Mouse (Mus musculus) heart, embryonic 15.5 days (tissue): ENCODE measurements around the gene Inf2. TPM values are rescaled to one million over a fixed set of nuclear protein-coding genes. Genes with fewer than 3 reads are reported as not detected.

Experiments
- ATAC-seq: fragments of 200-750 bp; cut with Nextera tagmentation; replicated peaks from 2 replicates; pipeline ENCODE4 v1.8.0; 2017; ENCODE audit warnings: low read depth, moderate TSS enrichment; ENCODE audit not compliant: insufficient number of reproducible peaks, insufficient read depth, low FRiP score
- H3K27ac ChIP-seq: fragments of 300-500 bp; sonication (generic); 2 replicates; pipeline ENCODE4 v1.5.1; 2015; ENCODE audit warnings: mild to moderate bottlenecking, inconsistent platforms
- H3K27me3 ChIP-seq: fragments of 300-500 bp; sonication (generic); 2 replicates; pipeline ENCODE4 v1.6.1; 2015; ENCODE audit warnings: inconsistent platforms
- H3K36me3 ChIP-seq: fragments of 300-500 bp; sonication (generic); 2 replicates; pipeline ENCODE4 v1.6.1; 2015; ENCODE audit warnings: mild to moderate bottlenecking, inconsistent platforms
- H3K4me1 ChIP-seq: fragments of 300-500 bp; sonication (generic); replicated peaks from 2 replicates; pipeline ENCODE4 v1.6.1; 2015; ENCODE audit warnings: inconsistent platforms
- H3K4me2 ChIP-seq: fragments of 300-500 bp; sonication (generic); 2 replicates; pipeline ENCODE4 v1.6.1; 2015; ENCODE audit warnings: inconsistent platforms, mild to moderate bottlenecking, moderate library complexity
- H3K4me3 ChIP-seq: fragments of 300-500 bp; sonication (generic); 2 replicates; pipeline ENCODE4 v1.5.1; 2015; ENCODE audit warnings: mild to moderate bottlenecking, inconsistent platforms
- H3K9ac ChIP-seq: fragments of 300-500 bp; sonication (generic); 2 replicates; pipeline ENCODE4 v1.6.1; 2015; ENCODE audit warnings: mild to moderate bottlenecking, inconsistent platforms
- H3K9me3 ChIP-seq: fragments of 300-500 bp; sonication (generic); replicated peaks from 2 replicates; pipeline ENCODE4 v1.6.1; 2016; ENCODE audit warnings: inconsistent platforms
- WGBS: fragments of 180-500 bp; shearing (Covaris S2); methylation state at CpG from one replicate; pipeline ENCODE4 v1.1.7; 2015; ENCODE audit warnings: mixed read lengths; 5-methylcytosine and 5-hydroxymethylcytosine counted together
- polyA plus RNA-seq: library from polyadenylated mRNA; unstranded; fragments of >200 nt; fragmentation: Nextera tagmentation; extraction: Ambion mirVana; gene quantifications from 2 replicates; pipeline ENCODE4 v1.2.1, GENCODE M21; 2015

Gene Inf2
- polyA plus RNA-seq, 1 experiment from 2014 or later = 3.1 TPM

- Histone ChIP-seq H3K27ac (no peak overlapping the region), H3K4me1 (peaks cover 42% of the 10 kb centered on the region), H3K9ac (no peak overlapping the region), H3K4me2 (peak overlapping the region; percentile 99), H3K4me3 (no peak overlapping the region), H3K9me3 (no peaks in the 10 kb centered on the region), H3K27me3 (peaks cover 19% of the 10 kb centered on the region), H3K36me3 (no peaks in the 10 kb centered on the region)
- WGBS = 64% methylated on average over 14 of the region's 14 CpGs
- no peak for ATAC-seq
Measured at GRCm38 (mm10) chr12:112587125-112588124, 1.2 kb upstream of the Inf2 start.

- Histone ChIP-seq H3K9me3 (no peaks in the 10 kb centered on the region), H3K4me2 (peak overlapping the region; percentile 99), H3K4me3 (peak overlapping the region; percentile 72), H3K27me3 (peaks cover 21% of the 10 kb centered on the region; the same call in 1 of the 2 replicates), H3K4me1 (peaks cover 64% of the 10 kb centered on the region), H3K27ac (no peak overlapping the region), H3K9ac (peak overlapping the region; percentile 69), H3K36me3 (no peaks in the 10 kb centered on the region)
- no peak for ATAC-seq
- 57% methylated on average over 8 of the region's 8 CpGs for WGBS
Measured at GRCm38 (mm10) chr12:112589491-112590191, 1.1 kb downstream of the Inf2 start.

- H3K4me2 ChIP-seq = no peak overlapping the region
Measured at GRCm38 (mm10) chr12:112590566-112591239, 2.1 kb downstream of the Inf2 start.

GRCm38 (mm10) chr12:112591240-112591639 lies 2.7 kb downstream of the Inf2 start:
- Histone ChIP-seq H3K36me3 (no peaks in the 10 kb centered on the region), H3K27me3 (peaks cover 18% of the 10 kb centered on the region; the same call in 1 of the 2 replicates), H3K4me1 (peaks cover 80% of the 10 kb centered on the region), H3K4me2 (no peak overlapping the region), H3K9ac (no peak overlapping the region), H3K9me3 (no peaks in the 10 kb centered on the region), H3K4me3 (no peak overlapping the region), H3K27ac (no peak overlapping the region)
- WGBS = 90% methylated on average over 5 of the region's 5 CpGs
- ATAC-seq = no peak

More at GRCm38 (mm10) chr12:112590566-112591239, 2.1 kb downstream of the Inf2 start:
- 60% methylated on average over 8 of the region's 8 CpGs for WGBS
- ATAC-seq = no peak
- no peaks in the 10 kb centered on the region for H3K36me3 ChIP-seq
- no peaks in the 10 kb centered on the region for H3K9me3 ChIP-seq
- H3K4me1 ChIP-seq = peaks cover 74% of the 10 kb centered on the region
- H3K4me3 ChIP-seq = no peak overlapping the region
- no peak overlapping the region for H3K9ac ChIP-seq
- no peak overlapping the region for H3K27ac ChIP-seq
- H3K27me3 ChIP-seq = peaks cover 21% of the 10 kb centered on the region; the same call in 1 of the 2 replicates

- no peak for ATAC-seq
- Histone ChIP-seq H3K4me2 (no peak overlapping the region), H3K9me3 (no peaks in the 10 kb centered on the region), H3K27ac (no peak overlapping the region), H3K4me1 (peaks cover 83% of the 10 kb centered on the region), H3K9ac (no peak overlapping the region), H3K27me3 (peaks cover 14% of the 10 kb centered on the region; the same call in 1 of the 2 replicates), H3K36me3 (no peaks in the 10 kb centered on the region), H3K4me3 (no peak overlapping the region)
- WGBS = 73% methylated on average over 3 of the region's 3 CpGs
Measured at GRCm38 (mm10) chr12:112591730-112592129, 3.1 kb downstream of the Inf2 start.

- Histone ChIP-seq H3K9me3 (no peaks in the 10 kb centered on the region), H3K4me2 (no peak overlapping the region), H3K4me1 (peaks cover 71% of the 10 kb centered on the region), H3K27ac (no peak overlapping the region), H3K27me3 (peaks cover 12% of the 10 kb centered on the region; the same call in 1 of the 2 replicates), H3K4me3 (no peak overlapping the region), H3K9ac (no peak overlapping the region), H3K36me3 (no peaks in the 10 kb centered on the region)
- no peak for ATAC-seq
- WGBS = 73% methylated on average over 21 of the region's 21 CpGs
Measured at GRCm38 (mm10) chr12:112592985-112593734, 4.6 kb downstream of the Inf2 start.

- no peak overlapping the region for H3K9ac ChIP-seq
Measured at GRCm38 (mm10) chr12:112593951-112594915, 5.6 kb downstream of the Inf2 start.

GRCm38 (mm10) chr12:112594989-112595388 lies 6.4 kb downstream of the Inf2 start:
- H3K27me3 ChIP-seq = peaks cover 12% of the 10 kb centered on the region; the same call in 1 of the 2 replicates
- H3K9ac ChIP-seq = 0 out of 2 replicates have a peak overlapping the region, but pooled peaks have one; percentile 14
- peaks cover 61% of the 10 kb centered on the region for H3K4me1 ChIP-seq
- no peak overlapping the region for H3K4me2 ChIP-seq
- no peaks in the 10 kb centered on the region for H3K36me3 ChIP-seq
- ATAC-seq = no peak
- H3K4me3 ChIP-seq = no peak overlapping the region
- peak overlapping the region; percentile 74 for H3K27ac ChIP-seq
- 16% methylated on average over 4 of the region's 4 CpGs for WGBS
- no peaks in the 10 kb centered on the region for H3K9me3 ChIP-seq

More at GRCm38 (mm10) chr12:112593951-112594915, 5.6 kb downstream of the Inf2 start:
- no peak overlapping the region for H3K4me3 ChIP-seq
- H3K27me3 ChIP-seq = peaks cover 12% of the 10 kb centered on the region; the same call in 1 of the 2 replicates
- WGBS = 51% methylated on average over 16 of the region's 16 CpGs
- no peak overlapping the region for H3K4me2 ChIP-seq
- no peaks in the 10 kb centered on the region for H3K9me3 ChIP-seq
- H3K36me3 ChIP-seq = no peaks in the 10 kb centered on the region
- H3K27ac ChIP-seq = peak overlapping the region; percentile 74
- ATAC-seq = no peak
- H3K4me1 ChIP-seq = peaks cover 68% of the 10 kb centered on the region

GRCm38 (mm10) chr12:112595626-112596025 lies 7.0 kb downstream of the Inf2 start:
- ATAC-seq = no peak
- peak overlapping the region; percentile 74 for H3K27ac ChIP-seq
- H3K9ac ChIP-seq = no peak overlapping the region
- no peak overlapping the region for H3K4me3 ChIP-seq
- H3K9me3 ChIP-seq = no peaks in the 10 kb centered on the region
- peaks cover 12% of the 10 kb centered on the region; the same call in 1 of the 2 replicates for H3K27me3 ChIP-seq
- no peaks in the 10 kb centered on the region for H3K36me3 ChIP-seq
- no peak overlapping the region for H3K4me2 ChIP-seq
- WGBS = 47% methylated on average over 4 of the region's 4 CpGs
- peaks cover 54% of the 10 kb centered on the region for H3K4me1 ChIP-seq
